Mouse (Mus musculus) heart, adult 8-10 months (tissue): ENCODE measurements around the gene Inppl1. TPM values are rescaled to one million over a fixed set of nuclear protein-coding genes. Genes with fewer than 3 reads are reported as not detected.

ENCODE experiments used
- DNase-seq: peaks from one replicate; pipeline ENCODE4 v3.0.0; 2022; ENCODE audit warnings: low spot score
- total RNA-seq, 4 experiments: library from RNA; stranded (reverse); gene quantifications; 2 replicates each; pipeline ENCODE4 v1.2.4; 2022

Gene Inppl1
- total RNA-seq: 100 to 1,000 TPM; 174 to 207 (median 187) TPM

DNA sequence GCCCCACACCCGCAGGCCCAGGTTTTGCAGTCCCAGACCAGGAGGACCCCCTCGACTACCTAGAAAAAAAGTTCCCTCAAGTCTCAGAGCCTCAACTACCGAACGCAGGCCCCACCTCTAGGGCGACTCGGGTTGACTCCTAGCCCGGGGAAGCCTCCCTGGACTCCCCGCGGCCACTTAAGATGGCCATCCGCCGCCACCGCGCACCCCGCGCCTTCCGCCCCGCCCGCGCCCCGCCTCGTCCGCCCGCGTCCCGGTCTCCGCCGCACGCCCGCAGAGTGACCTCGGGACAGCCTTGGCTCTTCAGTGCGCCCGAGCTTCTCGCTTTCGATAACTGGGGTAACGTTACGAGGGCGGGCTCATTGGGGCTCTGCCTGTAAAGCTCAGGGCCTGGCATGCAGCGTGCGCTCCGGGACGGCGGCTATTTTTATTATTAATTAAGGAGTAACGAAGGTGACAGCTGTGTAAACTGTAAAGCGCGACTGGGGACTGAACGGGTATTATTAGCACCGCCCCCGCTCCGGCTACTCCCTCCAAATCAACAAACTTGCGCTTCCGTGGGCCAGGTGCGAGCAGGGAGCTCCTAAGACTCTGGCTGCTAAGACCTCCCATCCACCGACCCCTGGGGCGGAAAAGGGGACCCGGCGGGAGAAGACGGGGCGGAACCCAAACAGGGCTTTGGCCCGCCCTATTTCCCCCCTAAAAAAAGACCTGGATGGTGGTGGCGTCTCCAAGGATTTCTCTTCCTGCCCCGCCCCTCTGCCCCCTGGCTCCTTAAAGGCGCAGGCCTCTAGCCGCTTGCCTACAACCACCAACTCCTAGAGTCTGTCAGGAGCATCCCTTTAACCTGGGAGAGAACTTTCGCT is at the start of gene Inppl1:
TSS of gene Inppl1 (minus strand) at position 624 of the 866 bp plus-strand sequence.
- DNase-seq: peak; percentile 94

DNA sequence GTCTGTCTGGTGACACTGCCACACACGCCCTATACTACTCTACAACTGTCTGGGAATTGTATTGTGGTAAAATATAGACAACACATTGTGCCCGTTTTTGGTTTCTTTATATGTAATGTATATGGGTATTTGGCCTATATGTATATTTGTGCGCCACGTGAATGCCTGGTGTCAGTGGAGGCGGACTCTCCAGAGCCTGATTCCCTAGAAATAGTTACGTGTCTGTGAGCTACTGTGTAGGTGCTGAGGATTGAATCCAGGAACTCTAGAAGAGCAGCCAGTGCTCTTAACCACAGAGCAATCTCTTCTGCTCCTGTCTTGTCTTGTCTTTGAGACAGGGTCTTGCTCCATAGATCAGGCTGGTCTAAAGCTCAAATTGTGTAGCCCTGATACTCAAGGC is 48.2 kb upstream of the Inppl1 start:
- no peak for DNase-seq

DNA sequence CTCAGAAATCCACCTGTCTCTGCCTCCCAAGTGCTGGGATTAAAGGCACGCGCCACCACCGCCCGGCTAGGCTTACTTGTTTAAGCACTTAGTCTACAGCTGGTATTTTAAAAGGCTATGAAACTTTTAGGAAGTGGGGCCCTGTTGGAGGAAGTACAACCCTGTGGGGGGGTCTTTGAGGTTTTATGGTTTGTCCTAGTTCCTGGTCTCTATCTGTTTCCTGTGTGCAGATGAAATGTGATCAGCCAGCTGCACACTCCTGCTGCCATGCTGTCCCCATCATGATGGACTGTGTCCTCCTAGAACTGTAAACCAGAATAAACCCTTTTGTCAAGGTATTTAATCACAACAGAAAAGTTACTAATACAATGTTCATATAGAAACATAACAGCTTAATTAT is 46.1 kb upstream of the Inppl1 start:
- DNase-seq: no peak

DNA sequence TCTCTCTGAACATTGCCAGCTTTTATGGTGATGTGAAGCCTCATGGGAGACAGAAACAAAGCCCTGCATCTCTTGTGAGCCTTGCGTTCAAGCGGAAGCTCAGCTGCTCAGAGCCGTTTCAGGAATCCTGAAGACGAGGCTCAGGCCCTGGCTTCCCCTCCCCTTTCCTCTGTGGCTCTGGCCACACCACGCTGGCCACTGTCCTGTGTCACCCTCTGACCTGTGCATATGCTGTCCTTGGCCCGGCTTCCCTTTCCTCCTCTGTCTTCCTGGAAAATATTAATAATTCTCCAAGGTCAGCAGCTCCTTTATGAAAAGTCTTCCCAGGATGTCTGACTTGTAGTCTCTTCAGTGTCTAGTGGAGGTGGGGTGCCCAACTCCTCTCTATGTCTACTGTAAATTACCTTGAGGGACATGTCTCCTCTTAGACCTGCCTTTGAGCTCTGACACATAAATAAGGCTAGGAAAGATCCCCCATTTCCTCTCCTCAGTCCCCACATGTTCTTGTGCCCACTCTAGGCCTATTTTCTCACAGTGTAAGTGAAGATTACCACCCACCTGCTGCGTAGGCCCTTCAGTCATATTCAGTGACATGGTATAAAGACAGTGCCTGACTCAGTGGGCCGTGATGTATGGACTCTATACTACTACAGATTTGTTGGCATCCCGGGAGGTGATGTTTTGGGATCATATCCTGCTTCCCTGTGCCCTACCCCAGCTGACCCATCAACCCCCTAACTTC is 44.6 kb upstream of the Inppl1 start:
- DNase-seq: no peak

DNA sequence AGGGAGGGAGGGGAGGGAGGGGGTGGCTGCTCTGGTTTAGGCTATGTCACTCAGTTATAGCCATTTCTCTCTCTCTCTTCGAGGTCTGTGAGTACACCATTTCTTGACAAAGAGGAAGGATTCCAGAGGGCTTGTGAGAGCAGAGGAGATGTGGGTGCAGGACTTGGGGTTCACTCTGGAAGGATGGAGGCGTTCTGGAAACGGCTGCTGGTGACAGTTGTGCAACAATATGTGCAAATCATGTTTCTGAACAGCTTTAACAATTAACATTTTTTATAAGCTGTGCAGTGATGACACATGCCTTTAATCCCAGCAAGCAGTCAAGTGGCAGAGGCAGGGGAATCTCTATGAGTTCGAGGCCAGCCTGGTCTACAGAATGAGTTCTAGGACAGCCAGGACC is 42.8 kb upstream of the Inppl1 start:
- no peak for DNase-seq

DNA sequence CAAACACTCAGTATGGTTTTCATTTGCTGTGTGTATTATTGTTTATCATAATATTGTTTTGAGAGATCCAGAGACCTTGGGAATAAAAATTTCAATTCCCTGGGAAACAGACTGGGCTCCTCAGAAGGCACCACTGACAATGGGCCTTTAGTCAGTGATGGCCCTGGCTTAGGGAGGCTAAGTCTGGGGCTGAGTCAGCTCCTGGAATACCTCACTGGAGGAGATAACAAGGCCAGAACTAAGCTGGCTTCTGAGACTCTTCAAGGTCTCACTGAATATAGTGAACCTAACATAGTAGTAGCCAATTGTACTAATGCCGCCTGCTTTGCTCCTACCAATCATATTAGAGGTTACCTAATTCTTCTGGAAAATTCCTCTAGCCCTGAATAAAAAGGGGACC is 37.9 kb upstream of the Inppl1 start:
- DNase-seq: no peak

DNA sequence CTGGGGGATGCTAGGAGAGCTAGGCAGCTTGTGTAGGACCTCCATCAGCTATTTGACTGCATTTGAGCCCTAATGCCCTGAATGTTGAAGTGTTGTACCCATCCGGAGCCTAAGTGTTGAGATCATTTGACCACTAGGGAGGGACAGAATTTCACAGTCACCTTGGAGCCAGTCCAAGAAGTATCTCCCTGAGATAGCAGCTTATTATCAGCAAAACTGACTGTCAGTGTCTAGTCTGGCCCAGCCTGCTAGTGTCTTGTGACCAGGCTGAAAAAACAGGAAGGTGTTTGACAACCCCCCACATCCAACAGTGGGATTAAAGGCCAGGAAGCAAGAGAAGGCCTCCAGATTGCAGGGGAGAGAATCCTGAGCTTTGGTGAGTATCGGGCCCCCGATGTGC is 33.3 kb upstream of the Inppl1 start:
- no peak for DNase-seq

DNA sequence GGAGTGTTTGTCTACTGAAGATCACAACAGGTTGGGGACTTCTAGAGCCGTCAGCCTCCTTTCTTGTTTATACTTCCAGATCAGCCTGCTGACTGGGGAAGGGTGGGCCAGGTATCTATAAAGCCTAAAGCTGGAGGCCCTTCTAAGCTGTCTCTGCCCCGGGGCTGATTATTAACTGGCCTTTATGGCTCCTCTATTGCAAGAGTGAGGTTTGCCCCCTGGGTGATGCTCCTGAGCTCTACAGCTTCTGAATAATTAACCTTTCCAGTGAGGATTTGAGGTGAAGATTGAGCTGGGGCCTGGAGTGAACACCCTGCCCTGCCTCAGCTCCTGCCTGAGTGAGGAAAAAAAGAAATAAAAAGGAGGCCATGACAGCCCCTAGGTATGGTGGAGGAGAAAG is 32.6 kb upstream of the Inppl1 start, which contains the start of gene Folr1:
TSS of gene Folr1 (minus strand) at position 160 of the 400 bp plus-strand sequence.
- no peak for DNase-seq

DNA sequence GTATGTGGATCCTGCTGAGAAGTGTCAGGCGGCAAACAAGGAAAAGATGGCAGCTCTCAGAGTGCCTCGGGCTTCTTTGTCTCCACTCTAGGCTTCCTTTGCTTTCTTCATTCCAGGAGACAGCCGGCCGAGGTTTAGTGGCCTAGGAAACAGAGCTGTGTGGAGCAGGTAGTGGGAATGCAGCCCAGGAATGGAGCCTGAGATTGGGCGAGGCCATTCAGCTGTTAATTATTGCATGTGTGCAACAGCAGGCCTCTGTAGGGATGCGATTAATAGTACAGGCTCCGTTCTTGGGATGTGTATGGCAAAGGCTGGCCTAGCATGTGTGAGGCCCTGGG is 31.1 kb upstream of the Inppl1 start:
- no peak for DNase-seq

DNA sequence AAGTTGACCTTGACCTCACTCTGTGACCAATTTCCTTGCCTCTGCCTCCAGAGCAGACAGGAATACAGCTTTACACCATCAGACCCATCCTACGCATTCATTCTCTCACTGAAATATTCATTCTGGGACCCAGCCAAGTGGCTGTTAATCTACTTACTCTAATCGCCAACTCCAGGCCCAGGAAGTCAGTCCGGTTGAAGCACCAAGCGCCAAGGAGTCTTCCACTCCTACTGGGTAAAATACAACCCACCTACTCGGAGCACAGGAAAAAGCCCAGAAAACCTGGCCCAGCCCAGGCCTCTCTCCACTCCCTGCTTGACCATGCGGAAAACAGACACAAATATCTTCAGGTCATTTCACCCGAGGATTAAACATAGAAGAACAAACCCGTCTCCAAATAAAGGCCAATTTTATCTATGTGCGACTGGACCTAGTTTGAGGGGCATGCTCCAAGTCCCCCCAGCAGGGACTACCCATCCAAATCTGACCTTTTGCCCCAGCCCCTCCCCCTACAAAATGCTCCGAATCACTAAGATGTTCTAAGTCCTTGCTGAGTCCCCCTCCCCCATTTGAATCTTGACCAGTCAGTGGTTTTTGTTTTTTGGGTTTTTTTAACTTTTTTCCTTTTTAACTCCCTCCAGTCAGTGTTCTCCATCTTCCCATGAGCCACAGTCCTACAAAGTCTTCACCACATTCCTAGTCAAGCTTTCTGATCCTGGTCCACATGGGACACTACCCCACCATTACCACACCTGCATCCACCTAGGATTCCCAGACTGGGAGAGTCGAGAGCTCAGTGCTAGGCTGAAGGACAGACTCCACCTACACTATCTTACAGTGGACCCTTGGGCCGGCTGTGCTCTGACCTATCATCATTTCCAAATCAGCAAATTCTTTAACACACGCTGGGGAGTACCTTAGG is 30.5 kb upstream of the Inppl1 start:
- DNase-seq: no peak

DNA sequence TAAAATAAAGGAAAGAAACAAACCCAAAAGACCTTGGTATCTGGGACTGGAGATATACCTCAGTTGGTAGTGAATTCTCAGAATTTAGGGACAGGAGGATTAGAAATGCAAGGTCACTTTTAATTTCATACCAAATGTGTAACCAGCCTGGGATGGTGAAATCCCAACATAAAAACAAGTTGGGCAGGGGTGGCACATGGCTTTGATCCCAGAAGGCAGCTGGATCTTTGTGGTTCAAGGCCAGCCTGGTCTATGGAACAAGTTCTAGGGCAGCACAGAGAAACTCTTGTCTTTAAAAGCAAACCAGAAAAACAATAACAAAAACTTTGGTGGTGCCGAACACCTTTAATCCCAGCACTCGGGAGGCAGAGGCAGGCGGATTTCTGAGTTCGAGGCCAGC is 29.5 kb upstream of the Inppl1 start:
- DNase-seq: no peak

DNA sequence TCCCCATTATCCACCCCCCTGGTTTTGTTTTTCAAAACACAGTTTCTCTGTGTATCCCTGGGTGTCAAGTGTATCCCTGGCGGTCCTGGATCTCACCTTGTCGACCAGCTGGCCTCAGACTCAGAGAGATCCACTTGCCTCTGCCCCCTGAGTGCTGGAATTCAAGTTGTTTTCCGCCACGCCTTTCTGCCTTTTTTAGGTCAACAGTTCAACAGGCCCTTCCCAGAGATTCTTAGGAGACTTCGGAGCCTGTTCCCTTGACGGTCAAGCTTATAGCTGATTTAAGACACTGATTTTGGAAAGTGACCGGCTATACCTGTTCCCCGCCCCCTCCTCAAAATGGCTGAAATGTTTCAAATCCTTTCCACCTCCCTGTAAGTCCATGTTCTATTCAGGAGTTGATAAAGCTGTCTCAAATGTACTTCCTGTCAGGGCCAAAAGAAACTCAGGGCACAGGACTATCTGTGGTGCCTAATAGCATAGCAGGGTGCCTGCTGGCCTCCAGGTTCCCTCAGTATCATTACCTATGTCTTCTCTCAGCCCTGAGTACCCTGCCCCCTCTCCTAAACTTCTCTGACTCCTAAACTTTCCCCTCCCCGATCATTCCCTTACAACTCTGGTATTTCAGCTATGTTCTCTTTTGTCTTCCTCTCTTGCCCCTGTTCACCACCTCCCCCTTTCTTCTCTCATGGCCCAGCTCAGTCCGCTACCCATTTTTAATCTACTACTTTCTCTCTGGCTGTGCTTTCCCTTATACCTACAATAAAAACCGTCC is 28.6 kb upstream of the Inppl1 start:
- DNase-seq: no peak

DNA sequence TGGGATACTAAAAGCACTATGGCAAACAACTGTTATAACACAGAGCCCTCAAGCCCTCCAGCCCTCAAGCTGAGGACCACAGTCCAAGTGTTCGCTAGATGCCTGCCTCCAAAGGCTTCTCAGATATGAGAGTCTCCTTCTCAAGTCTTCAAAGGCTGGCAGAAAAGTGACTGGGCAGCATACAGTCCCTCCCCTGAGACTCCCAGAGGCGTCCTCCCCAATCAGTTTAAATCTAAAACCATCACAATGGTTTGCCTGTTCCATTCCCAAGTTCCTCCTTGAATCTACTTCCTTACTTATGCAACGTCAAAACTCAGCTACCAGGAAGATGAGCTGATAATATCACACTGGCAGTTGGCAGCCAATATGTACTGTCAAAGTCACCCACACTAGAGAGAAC is 25.4 kb upstream of the Inppl1 start, which contains the start of gene Anapc15:
TSS of gene Anapc15 (plus strand) at position 301 of the 400 bp plus-strand sequence.
- no peak for DNase-seq

DNA sequence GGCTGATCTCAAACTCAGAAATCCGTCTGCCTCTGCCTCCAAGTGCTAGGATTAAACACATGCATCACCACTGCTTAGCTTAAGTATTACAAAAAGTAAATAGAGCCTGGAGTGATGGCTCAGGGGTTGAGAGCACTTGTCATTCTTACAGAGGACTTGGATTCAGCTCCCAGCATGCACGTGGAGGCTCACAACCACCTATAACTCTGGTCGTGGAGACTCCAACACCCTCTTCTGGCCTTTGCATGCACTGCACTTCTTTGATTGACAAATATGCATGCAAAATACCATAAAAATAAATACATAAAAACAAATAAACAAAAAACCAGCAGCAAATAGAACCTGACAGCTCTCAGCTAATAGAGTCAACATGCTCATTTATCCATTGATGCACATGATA is 24.3 kb upstream of the Inppl1 start:
- DNase-seq: no peak

DNA sequence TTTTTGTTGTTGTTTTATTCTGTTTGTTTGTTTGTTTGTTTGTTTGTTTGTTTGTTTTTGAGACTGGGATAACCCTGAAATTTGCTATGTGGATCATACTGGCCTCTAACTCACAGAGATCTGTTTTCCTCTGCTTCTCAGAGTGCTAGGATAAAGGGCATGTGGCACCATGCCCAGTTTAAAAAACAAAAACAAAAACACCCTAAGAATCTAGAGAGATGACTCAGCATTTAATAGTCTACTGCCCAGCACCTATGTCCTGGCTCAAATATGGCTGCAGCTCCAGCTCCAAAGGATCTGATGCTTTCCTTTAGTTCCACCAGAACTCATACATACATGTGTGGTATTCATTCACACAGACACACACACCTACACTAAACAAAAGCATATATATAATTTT is 22.9 kb upstream of the Inppl1 start:
- no peak for DNase-seq

DNA sequence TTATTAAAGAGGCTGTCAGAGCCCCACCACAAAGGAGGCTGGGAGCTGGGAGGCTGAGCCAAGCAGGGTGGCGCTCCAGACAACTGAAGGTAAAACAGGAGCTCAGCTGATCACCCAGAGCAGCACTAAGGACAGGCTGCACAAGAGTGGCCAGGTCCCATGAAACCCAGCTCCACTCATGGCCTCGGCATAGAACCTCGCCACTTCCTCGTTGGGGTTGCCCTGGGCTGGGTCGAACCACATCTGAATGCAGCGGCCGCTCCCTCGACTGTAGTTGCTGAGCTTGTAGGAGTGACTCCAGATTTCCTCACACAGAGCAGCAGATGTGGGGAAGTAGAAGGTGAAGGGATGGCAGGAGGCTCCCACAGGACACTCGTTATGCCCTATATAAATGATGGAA is 20.3 kb upstream of the Inppl1 start:
- DNase-seq: no peak

DNA sequence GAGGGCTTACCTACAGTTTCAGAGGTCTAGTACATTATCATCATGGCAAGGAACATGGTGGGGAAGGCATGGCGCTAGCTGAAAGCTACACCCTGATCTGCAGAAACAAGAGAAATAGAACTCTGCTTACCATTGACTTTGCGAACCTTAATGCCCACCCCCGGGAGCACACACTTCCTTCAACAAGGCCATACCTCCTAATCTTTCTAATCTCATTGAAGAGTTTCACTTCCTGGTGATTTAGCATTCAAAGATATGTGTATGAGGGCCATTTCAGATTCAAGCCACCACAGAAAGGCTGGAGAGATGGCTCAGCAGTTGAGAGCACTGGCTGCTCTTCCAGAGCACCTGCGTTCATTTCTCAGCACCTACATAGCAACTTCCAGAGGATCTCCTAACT is 19.1 kb upstream of the Inppl1 start, which contains the start of gene Folr2:
TSS of gene Folr2 (minus strand) at position 101 of the 400 bp plus-strand sequence.
- DNase-seq: no peak

DNA sequence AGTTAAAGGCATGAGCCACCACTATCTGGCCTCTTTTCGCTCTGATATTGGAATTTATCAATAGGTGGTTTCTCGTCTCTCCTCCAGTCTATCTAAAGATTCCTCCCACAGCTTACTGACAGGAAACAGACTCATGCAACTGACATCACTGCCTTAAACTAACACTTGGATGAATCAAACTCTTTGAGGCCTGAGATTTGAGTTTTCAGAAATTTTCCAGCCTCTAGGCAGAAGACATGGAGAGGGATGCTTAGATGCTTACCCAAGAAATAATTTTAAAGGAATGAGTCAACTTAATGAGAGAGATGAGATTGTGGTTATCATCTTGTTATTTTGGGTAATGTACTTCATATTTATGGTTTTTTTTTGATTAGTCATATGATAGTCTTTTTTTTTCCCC is 15.8 kb upstream of the Inppl1 start:
- DNase-seq: no peak

DNA sequence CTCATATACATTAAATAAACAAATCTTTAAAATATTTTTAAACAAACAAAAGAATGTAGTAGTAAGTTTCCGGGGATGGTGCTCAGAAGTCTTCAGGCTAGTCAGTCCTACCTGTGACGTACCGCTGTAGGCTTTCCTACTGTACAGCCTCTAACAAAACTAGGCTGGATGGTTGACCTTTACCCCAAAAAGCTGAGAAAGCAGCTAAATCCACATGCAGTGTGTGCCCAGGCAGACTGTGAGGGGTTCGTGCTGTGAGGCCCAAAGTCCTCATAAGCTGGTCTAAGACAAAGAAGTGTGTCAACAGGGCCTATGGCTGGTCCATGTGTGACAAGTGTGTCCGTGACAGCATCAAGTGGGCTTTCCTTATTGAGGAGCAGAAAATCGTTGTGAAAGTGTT is 14.8 kb upstream of the Inppl1 start:
- no peak for DNase-seq

DNA sequence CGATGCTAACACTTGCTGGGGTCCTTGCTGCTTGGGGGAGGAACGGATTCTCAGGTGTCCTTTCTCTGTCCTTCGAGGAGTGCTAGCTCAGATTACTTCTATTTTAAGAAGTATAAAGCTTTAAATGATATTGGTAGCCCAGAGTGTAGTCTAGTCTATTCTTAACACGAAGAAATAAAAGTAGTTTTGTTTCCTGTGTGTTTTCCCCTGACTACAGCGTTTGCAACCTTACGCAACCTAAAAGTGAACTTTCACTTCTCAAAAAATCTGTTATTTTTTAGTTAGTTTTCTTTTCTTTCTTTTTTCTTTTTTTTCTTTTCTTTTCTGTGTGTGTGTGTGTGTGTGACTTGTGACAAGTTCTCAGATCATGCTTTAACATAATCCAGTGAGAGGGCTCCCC is 13.7 kb upstream of the Inppl1 start:
- DNase-seq: no peak

DNA sequence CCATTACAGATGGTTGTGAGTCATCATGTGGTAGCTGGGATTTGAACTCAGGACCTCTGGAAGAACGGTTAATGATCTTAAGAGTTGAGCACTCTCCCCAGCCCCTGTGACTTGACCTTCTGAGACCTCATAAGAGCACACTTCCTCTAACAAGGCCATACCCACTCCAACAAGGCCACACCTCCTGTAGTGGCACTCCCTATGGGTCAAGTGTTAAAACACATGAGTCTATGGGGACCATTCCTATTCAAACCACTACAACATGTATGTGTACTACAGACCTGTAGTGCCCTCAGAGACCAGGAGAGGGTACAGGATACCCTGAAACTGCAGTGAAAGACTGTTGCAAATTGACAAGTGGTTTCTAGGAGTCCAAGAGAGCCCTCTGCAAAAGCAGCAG is 9.9 kb upstream of the Inppl1 start:
- no peak for DNase-seq
